Mouse (Mus musculus) brain, embryonic 14.5 days (tissue): ENCODE results near the gene Mpdu1. TPM values are rescaled to one million over a fixed set of nuclear protein-coding genes. Genes with fewer than 3 reads are reported as not detected.
"Not testable (repeated sequence)": the region's sequence is repeated elsewhere in the genome, so short reads cannot be mapped to it uniquely, and the experiment has no call there.

Experiments
- DNase-seq: peaks from one replicate; pipeline ENCODE4 v3.0.0-alpha.2; 2011; ENCODE audit warnings: low read depth
- CTCF ChIP-seq: fragments of 200-500 bp; IDR thresholded peaks from 2 replicates; pipeline ENCODE4 v1.5.1; 2012; ENCODE audit warnings: inconsistent platforms, mild to moderate bottlenecking, moderate library complexity, borderline replicate concordance; ENCODE audit not compliant: insufficient read depth, insufficient read length; ENCODE audit errors: extremely low read depth
- POLR2A ChIP-seq: fragments of 200-500 bp; IDR thresholded peaks from 2 replicates; pipeline ENCODE4 v1.6.1; 2012; ENCODE audit warnings: mild to moderate bottlenecking, inconsistent platforms, borderline replicate concordance; ENCODE audit not compliant: poor library complexity, insufficient read depth, insufficient read length, severe bottlenecking; ENCODE audit errors: extremely low read depth
- polyA plus RNA-seq: library from polyadenylated mRNA; depleted of rRNA; stranded (reverse); fragments of >200 nt; gene quantifications from 2 replicates; pipeline ENCODE4 v1.2.3, GENCODE M21; 2012; rRNA removed

Mpdu1 gene
- polyA plus RNA-seq, 1 experiment = 133 TPM

DNA sequence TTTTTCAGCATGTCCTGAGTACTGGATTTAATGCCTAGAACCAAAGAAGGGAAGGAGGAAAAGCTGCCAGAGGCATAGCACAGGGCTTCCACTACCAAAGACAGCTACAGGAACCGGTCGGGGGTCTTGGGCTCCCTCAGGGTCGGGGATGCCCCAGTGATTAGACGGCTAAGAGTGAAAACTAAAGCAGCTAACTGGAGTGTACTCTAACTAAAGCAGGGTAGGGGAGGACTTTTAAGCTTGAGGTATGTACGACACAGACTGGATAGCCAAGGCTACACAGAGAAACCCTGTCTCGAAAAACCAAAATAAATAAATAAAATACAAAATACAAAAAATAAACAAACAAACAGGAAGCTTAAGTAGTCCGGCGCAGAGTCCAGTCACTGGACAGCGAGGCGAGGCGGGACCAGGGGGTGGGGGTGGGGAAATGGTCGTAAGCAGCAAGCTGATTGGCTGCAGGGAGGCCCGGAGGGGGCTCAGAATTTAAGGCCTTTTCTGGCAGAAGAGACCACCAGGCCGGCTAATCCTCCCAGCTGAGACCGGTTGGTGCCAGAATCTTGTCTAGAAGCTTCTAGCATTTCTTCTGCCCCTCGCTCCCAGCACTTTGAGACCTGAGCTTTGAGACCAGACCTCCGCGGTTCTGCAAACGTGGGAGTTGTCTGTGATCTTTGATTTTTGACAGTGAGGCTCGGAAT is 40.7 kb downstream of the Mpdu1 start, which contains the start of gene Sat2:
Sat2 (plus strand) TSS at position 454 of the 698 bp plus-strand sequence.
- DNase-seq = peak; percentile 95
- TF ChIP-seq POLR2A (peak; percentile 26; the same call in 1 of the 2 replicates), CTCF (no peak)

DNA sequence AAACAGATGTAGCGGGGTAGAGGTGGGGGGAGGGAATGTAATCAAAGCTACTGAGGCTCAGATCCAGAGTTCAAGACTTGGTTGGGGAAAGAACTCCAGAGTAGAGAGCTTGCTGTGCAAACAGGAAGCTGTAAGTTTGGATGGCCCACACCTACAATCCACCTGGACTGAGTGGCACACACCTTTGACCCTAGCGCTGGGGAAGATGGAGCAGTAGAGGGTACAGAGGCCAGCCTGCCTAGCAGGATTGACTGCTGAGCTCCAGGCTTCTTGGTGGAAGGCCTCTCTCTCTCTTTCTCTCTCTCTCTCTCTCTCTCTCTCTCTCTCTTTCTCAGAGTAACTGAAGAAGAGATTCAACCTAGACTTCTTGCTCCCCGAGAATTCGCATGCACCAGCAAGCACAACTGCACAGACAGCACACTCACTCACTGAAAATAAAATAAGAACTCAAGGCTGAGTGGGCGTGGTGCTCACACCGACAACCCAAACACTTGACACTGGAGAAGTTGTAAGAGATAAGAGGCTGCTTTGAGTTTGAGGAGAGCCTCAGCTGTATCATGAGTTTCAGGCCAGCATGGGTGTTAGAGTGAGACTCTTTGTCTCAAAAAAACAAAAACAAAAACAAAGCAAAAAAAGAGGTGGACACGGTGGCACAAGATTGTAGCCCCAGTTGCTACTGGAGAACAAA is 41.9 kb downstream of the Mpdu1 start:
- no peak for DNase-seq

DNA sequence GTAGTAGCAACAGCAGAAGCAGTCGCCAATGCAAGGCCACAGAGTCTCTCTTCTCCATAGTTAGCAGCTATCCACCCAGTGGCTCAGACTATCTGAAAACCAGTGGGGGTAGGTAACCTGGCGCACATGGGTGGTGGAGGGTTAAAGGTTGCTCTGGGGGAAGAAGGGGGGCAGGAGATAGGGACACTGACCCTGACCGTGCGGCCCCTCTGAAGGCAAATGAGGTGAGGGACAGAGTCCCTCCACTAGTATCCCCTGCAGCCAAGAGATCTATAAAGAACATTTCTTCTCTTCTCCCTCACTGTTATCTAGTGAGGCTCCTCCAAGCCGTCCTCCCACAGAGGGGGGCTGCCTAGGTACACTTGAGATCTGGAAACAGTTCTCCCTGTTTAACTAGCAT is 44.6 kb downstream of the Mpdu1 start, which contains the start of gene Shbg:
Shbg (minus strand) TSS at position 101 of the 400 bp plus-strand sequence.
- no peak for DNase-seq
- TF ChIP-seq POLR2A (no peak), CTCF (no peak)

More for the DNA sequence above, 41.9 kb downstream of the Mpdu1 start:
- no peak for TF ChIP-seq CTCF
- TF ChIP-seq POLR2A = no peak

DNA sequence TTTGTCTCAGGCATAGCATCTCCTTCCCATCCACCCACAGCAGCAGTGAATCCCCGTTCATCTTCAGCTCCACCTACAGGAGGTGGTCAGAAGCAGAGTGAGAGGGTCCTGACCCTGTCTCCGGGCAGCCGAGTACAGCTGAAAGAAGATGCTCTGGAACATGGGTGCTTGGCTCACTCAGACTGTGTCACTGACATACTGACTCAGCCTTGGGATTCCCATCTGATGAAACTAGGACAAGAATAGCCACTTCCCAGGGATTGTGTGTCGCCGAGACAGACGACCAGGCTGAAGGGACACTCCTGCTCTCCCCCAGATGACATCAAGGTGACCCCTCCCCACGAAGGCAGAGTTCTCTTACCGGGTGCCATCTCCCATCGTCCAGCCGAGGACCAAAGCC is 45.7 kb downstream of the Mpdu1 start:
- TF ChIP-seq POLR2A = no peak
- TF ChIP-seq CTCF = no peak
- DNase-seq = no peak

DNA sequence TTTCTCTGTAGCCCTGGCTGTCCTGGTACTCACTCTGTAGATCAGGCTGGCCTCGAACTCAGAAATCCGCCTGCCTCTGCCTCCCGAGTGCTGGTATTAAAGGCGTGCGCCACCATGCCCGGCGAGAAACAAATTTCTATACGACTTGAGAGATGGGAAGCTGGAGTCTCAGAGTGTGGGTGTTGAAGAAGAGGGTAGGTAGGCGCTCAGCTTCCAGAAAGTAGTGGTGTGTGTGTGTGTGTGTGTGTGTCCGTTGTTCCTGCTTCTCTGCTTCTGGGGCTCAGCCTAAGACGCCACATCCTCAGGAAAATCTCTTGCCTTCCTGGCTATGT is 48.2 kb downstream of the Mpdu1 start:
- DNase-seq = not testable (repeated sequence)

DNA sequence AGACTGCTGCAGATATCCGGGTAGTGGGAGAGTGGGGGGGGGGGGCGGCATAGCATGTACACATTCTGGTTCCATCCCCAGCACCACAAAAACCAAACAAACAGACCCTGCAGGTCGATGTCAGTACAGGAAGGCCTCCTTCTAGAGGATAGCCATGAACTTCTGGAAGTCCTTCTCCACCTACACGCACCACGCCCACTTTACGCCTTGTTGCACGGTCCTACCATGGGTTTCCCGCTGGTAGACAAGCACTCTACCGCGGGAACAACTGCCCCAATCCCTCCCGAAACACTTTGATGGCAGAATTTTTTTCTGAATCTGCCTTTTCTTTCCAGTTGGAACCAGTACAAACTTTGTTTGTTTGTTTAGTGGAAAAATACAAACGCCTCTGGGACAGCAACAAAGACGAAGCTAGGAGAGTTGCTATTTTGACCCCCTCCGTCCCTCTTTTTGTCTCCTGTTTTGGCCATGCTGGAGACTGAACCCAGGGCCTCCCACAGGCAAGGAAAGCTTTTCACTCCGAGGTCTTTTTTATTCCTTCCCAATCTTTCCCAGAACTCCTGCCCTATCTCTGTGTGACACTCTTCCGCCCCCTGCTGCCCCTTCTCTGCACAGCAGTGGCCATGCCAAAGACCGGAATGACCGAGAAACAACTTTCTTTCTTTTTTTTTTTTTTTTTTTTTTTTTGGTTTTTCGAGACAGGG is 48.7 kb downstream of the Mpdu1 start:
- DNase-seq = peak; percentile 85
- TF ChIP-seq POLR2A = no peak
- TF ChIP-seq CTCF = peak; percentile 88

DNA sequence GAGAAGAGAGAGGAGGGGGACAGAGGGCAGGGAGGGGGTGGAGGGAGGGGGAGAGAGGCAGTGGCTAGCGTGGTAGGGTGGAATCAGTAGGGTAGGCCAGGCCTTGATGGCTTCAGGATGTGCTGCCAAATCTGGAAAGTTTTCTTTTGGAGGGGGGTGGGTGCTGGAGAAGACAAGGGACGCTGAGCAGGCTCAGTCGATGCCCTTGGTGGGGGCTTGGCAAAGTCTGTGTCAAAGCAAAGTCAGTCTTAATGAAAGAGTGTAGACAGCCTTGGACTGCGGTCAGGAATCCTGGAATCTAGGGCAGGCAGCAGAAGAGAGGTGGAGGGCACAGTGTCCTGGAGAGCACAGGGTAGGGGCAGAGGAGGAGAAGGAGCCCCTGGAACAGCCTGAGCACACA is 51.5 kb downstream of the Mpdu1 start:
- TF ChIP-seq POLR2A (no peak), CTCF (no peak)
- no peak for DNase-seq

DNA sequence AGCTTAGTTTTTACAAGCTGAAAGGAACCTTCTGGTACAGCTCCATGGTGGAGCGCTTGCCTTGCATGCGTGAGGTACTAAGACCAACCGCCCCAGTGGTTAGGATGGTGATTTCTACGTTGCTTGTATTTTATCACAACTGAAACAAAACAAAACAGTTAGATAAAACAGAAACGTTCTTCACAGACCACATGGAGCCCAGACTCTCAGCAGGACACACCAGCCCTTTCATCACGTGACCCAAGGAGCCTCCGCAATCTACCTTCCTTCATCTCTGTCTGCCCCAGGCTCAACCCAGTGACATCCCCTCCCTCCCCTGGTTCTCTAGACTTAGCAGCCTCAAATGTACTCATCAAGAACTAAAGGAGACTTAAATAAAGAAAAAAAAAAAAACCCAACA is 53.0 kb downstream of the Mpdu1 start:
- DNase-seq = no peak
- TF ChIP-seq POLR2A = no peak

DNA sequence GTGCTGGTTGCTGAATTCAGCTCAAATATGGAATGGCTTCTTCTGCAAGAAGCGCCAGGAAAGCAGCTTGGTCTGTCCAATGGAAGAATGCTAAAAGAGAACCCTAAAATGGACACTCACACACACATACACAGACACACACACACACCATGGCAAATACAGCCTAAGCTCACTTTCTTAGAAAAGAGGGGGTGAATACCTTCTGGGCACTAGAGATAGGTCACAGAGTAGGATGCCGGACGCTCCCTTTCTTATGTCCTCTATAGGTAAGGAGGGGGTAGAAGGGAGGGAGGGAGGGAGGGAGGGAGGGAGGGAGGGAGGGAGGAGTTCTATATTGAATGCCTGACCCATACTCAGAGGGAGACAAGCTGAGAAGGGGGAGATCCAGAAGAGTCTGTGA is 53.9 kb downstream of the Mpdu1 start:
- no peak for DNase-seq
- TF ChIP-seq CTCF (no peak), POLR2A (no peak)

DNA sequence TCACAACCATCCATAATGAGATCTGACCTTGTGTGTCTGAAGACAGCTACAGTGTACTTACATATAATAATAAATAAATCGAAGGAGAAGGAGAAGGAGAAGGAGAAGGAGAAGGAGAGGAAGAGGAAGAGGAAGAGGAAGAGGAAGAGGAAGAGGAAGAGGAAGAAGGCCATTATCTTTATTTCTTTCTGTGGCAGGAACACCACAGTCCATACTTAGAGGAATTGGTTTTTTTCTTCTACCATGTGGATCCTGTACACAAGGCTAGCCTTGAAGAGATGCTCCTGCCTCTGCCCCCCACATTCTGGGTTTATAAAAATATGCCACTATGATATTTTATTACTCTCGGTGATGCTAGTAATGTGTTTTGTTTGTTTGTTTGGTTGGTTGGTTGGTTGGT is 55.6 kb downstream of the Mpdu1 start:
- TF ChIP-seq POLR2A (no peak), CTCF (no peak)
- no peak for DNase-seq

Other genes with a start within 250 kb of the Mpdu1 start
- gene Kdm6b, start 249.0 kb downstream of the Mpdu1 start, polyA plus RNA-seq = 12.4 and 38.7 TPM in 2 replicates
- gene Dnah2, start 113.5 kb downstream of the Mpdu1 start, polyA plus RNA-seq = 4.7 and 5.2 TPM in 2 replicates
- gene Efnb3, start 102.4 kb downstream of the Mpdu1 start, polyA plus RNA-seq = 187 and 206 TPM in 2 replicates
- 20.9 and 27.0 TPM in 2 replicates for gene Wrap53, start 82.4 kb downstream of the Mpdu1 start, polyA plus RNA-seq
- 93.6 and 131 TPM in 2 replicates for gene Trp53, start 82.3 kb downstream of the Mpdu1 start, polyA plus RNA-seq
- 44.3 and 74.7 TPM in 2 replicates for gene Atp1b2, start 56.7 kb downstream of the Mpdu1 start, polyA plus RNA-seq
- gene Shbg, start 44.7 kb downstream of the Mpdu1 start, polyA plus RNA-seq = 0.08 TPM in 1 of 2 replicates, not detected in the other
- gene Sat2, start 40.6 kb downstream of the Mpdu1 start, polyA plus RNA-seq = 13.7 and 17.8 TPM in 2 replicates
- 129 and 151 TPM in 2 replicates for gene Fxr2, start 29.7 kb downstream of the Mpdu1 start, polyA plus RNA-seq
- 0.42 TPM in 1 of 2 replicates, not detected in the other for gene Sox15, start 7.3 kb downstream of the Mpdu1 start, polyA plus RNA-seq
- gene Cd68, start 3.5 kb upstream of the Mpdu1 start, polyA plus RNA-seq = 7.8 and 10.8 TPM in 2 replicates
- gene Eif4a1, start 9.8 kb upstream of the Mpdu1 start, polyA plus RNA-seq = 894 and 1,040 TPM in 2 replicates
- 139 and 167 TPM in 2 replicates for gene Senp3, start 19.4 kb upstream of the Mpdu1 start, polyA plus RNA-seq
- gene Tnfsf13, start 23.1 kb upstream of the Mpdu1 start, polyA plus RNA-seq = 0.55 and 0.71 TPM in 2 replicates
- gene Tnfsf12, start 33.2 kb upstream of the Mpdu1 start, polyA plus RNA-seq = 5.3 and 6.0 TPM in 2 replicates
- 0.77 and 1.2 TPM in 2 replicates for gene Tnfsfm13, start 33.5 kb upstream of the Mpdu1 start, polyA plus RNA-seq
- gene Polr2a, start 96.0 kb upstream of the Mpdu1 start, polyA plus RNA-seq = 35.8 and 71.0 TPM in 2 replicates
- gene Slc35g3, start 99.3 kb upstream of the Mpdu1 start, polyA plus RNA-seq = 0.68 and 1.1 TPM in 2 replicates
- 10.0 and 12.1 TPM in 2 replicates for gene Zbtb4, start 103.3 kb upstream of the Mpdu1 start, polyA plus RNA-seq
- 3.0 and 4.2 TPM in 2 replicates for gene Chrnb1, start 133.3 kb upstream of the Mpdu1 start, polyA plus RNA-seq
- 20.4 and 20.9 TPM in 2 replicates for gene Fgf11, start 139.2 kb upstream of the Mpdu1 start, polyA plus RNA-seq
- 0.30 and 0.36 TPM in 2 replicates for gene Tmem102, start 143.0 kb upstream of the Mpdu1 start, polyA plus RNA-seq
- gene Gm39566, start 152.7 kb upstream of the Mpdu1 start, polyA plus RNA-seq = not detected in 2 replicates
- not detected in 2 replicates for gene Spem2, start 155.8 kb upstream of the Mpdu1 start, polyA plus RNA-seq
- 1.3 and 1.4 TPM in 2 replicates for gene Spem1, start 159.5 kb upstream of the Mpdu1 start, polyA plus RNA-seq
- gene Nlgn2, start 175.1 kb upstream of the Mpdu1 start, polyA plus RNA-seq = 123 and 183 TPM in 2 replicates
- gene Tmem256, start 175.9 kb upstream of the Mpdu1 start, polyA plus RNA-seq = 167 and 271 TPM in 2 replicates
- 86.3 and 105 TPM in 2 replicates for gene Plscr3, start 183.7 kb upstream of the Mpdu1 start, polyA plus RNA-seq
- gene Tnk1, start 196.1 kb upstream of the Mpdu1 start, polyA plus RNA-seq = 0.18 and 0.29 TPM in 2 replicates
- gene Tmem95, start 215.4 kb upstream of the Mpdu1 start, polyA plus RNA-seq = not detected in 2 replicates
- gene Kctd11, start 218.8 kb upstream of the Mpdu1 start, polyA plus RNA-seq = 1.6 and 1.9 TPM in 2 replicates
- gene Acap1, start 232.9 kb upstream of the Mpdu1 start, polyA plus RNA-seq = 0.59 and 0.82 TPM in 2 replicates
- gene 2810408A11Rik, start 238.3 kb upstream of the Mpdu1 start, polyA plus RNA-seq = 8.5 and 9.5 TPM in 2 replicates
- gene Neurl4, start 238.4 kb upstream of the Mpdu1 start, polyA plus RNA-seq = 118 and 129 TPM in 2 replicates